Mouse (Mus musculus) intestine, embryonic 15.5 days (tissue): ENCODE measurements around the gene Gm36864. TPM values are rescaled to one million over a fixed set of nuclear protein-coding genes. Genes with fewer than 3 reads are reported as not detected.
"Not testable (repeated sequence)": the region's sequence is repeated elsewhere in the genome, so short reads cannot be mapped to it uniquely, and the experiment has no call there.

Experiments
- ATAC-seq: fragments of 200-750 bp; cut with Nextera tagmentation; 2 replicates; pipeline ENCODE4 v1.8.0; 2017; ENCODE audit warnings: moderate TSS enrichment, moderate library complexity
- H3K27ac ChIP-seq: fragments of 300-500 bp; sonication (generic); 2 replicates; pipeline ENCODE4 v1.5.1; 2015; ENCODE audit warnings: mild to moderate bottlenecking, inconsistent platforms
- H3K27me3 ChIP-seq: fragments of 300-500 bp; sonication (generic); replicated peaks from 2 replicates; pipeline ENCODE4 v1.6.1; 2015; ENCODE audit warnings: inconsistent platforms
- H3K36me3 ChIP-seq: fragments of 300-500 bp; sonication (generic); 2 replicates; pipeline ENCODE4 v1.6.1; 2015; ENCODE audit warnings: inconsistent platforms
- H3K4me1 ChIP-seq: fragments of 300-500 bp; sonication (generic); replicated peaks from 2 replicates; pipeline ENCODE4 v1.6.1; 2015; ENCODE audit warnings: inconsistent platforms
- H3K4me2 ChIP-seq: fragments of 300-500 bp; sonication (generic); replicated peaks from 2 replicates; pipeline ENCODE4 v1.6.1; 2015; ENCODE audit warnings: mild to moderate bottlenecking, inconsistent platforms
- H3K4me3 ChIP-seq: fragments of 300-500 bp; sonication (generic); replicated peaks from 2 replicates; pipeline ENCODE4 v1.5.1; 2015; ENCODE audit warnings: inconsistent platforms
- H3K9ac ChIP-seq: fragments of 300-500 bp; sonication (generic); 2 replicates; pipeline ENCODE4 v1.6.1; 2015; ENCODE audit warnings: inconsistent platforms
- H3K9me3 ChIP-seq: fragments of 300-500 bp; sonication (generic); 2 replicates; pipeline ENCODE4 v1.6.1; 2016; ENCODE audit warnings: inconsistent platforms
- WGBS: fragments of 180-500 bp; shearing (Covaris S2); methylation state at CpG from one replicate; pipeline ENCODE4 v1.1.7; 2015; 5-methylcytosine and 5-hydroxymethylcytosine counted together
- polyA plus RNA-seq: library from polyadenylated mRNA; unstranded; fragments of >200 nt; fragmentation: Nextera tagmentation; extraction: Ambion mirVana; gene quantifications from 2 replicates; pipeline ENCODE4 v1.2.1, GENCODE M21; 2015

Gm36864 gene
- polyA plus RNA-seq, 1 experiment from 2014 or later, result not detected

DNA sequence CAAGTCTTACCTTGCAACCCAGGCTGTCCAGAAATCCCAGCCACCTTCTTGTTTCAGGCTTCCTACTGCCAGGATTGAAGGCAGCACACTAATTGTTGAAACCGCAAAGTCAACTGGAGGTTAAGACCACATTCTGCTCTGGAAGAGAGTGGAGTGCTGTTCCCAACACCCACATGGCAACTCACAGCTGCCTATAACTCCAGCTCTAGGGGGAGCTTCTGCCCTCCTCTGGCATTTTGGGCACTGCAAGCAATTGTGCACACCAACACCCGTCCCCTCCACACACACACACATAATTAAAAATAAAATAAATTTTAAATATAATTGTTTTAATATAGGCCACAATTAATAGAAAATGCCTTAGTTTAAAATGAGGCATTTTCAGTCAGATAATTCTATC, 5.2 kb downstream of the Gm36864 start:
- no peak for ATAC-seq
- Histone ChIP-seq H3K4me2 (no peak overlapping the region), H3K27ac (no peak overlapping the region), H3K27me3 (no peaks in the 10 kb centered on the region), H3K36me3 (no peaks in the 10 kb centered on the region), H3K4me3 (no peak overlapping the region), H3K9ac (no peak overlapping the region), H3K4me1 (peaks cover 6% of the 10 kb centered on the region; the same call in 1 of the 2 replicates), H3K9me3 (no peaks in the 10 kb centered on the region)
- 63% methylated on average over 2 of the region's 2 CpGs for WGBS

GRCm38 (mm10) chr7:44244080-44244479, 8.1 kb downstream of the Gm36864 start:
- peaks cover 11% of the 10 kb centered on the region for H3K4me1 ChIP-seq
- no peaks in the 10 kb centered on the region for H3K27me3 ChIP-seq
- no peak overlapping the region for H3K27ac ChIP-seq
- ATAC-seq, result no peak
- H3K4me3 ChIP-seq, result no peak overlapping the region
- no peaks in the 10 kb centered on the region for H3K9me3 ChIP-seq
- WGBS, result 67% methylated on average over 1 of the region's 1 CpGs
- H3K4me2 ChIP-seq, result no peak overlapping the region
- no peak overlapping the region for H3K9ac ChIP-seq
- peaks cover 4% of the 10 kb centered on the region for H3K36me3 ChIP-seq

DNA sequence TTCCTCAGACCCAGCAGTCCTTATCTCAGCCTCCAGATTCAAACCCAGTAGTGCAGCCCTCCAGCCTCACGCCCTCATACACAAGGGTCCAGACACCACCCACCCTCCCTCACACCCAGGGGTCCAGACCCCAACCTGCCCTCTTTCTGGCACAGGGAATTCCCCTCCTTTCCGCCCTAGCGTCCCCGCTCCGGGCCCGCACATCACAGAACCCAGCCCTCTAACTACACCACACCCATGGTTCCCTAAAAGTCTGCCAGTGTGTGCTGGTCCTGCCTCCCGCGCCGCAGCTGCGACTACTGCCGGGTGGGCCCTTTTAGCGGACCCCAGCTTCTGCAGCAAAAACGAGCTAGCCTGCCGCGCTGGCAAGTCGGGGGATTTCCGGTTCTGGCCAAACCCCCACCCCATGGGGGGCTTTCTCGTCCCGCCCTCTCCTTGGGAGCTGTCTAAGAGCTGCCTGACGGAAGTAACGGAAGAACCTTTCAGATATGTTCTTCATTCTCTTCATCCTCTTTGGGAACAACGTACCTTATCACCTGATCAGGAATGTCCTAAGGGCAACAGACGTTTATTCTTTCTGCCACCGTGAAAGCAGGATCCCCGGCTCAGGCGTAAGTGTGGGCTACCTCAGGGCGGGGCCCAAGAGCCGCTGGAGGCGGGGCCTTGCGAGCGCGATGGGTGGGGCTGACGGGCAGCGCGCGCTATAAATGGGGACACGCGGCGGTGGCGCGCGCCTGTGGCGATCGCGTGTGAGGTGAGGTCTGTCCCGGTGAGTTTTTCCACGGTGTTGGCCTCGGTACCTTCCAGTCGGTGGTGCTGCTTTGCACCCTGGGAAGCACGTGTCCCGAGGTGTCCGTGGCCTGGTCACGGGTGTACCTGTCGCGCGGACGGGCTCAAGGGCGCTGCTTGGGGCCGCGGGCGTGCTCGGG, 10.3 kb downstream of the Gm36864 start, which contains the start of the genes 1700028J19Rik and 2410002F23Rik:
TSS of gene 1700028J19Rik (minus strand) at position 641 of the 929 bp plus-strand sequence.
TSS of gene 2410002F23Rik (plus strand) at position 668 of the 929 bp plus-strand sequence.
- Histone ChIP-seq H3K4me3 (peak within 1 kb of the TSS; percentile 74), H3K27me3 (no peaks in the 10 kb centered on the region), H3K36me3 (peaks cover 21% of the 10 kb centered on the region), H3K4me2 (peak within 1 kb of the TSS; percentile 70), H3K4me1 (peaks cover 14% of the 10 kb centered on the region), H3K9ac (peak within 1 kb of the TSS; percentile 92), H3K9me3 (no peaks in the 10 kb centered on the region), H3K27ac (peak within 1 kb of the TSS; percentile 90)
- WGBS, result under 1% methylated on average over 62 of the region's 62 CpGs
- ATAC-seq, result peak; percentile 92

GRCm38 (mm10) chr7:44246984-44247470, 11.1 kb downstream of the Gm36864 start:
- WGBS, result 1% methylated on average over 23 of the region's 23 CpGs

DNA sequence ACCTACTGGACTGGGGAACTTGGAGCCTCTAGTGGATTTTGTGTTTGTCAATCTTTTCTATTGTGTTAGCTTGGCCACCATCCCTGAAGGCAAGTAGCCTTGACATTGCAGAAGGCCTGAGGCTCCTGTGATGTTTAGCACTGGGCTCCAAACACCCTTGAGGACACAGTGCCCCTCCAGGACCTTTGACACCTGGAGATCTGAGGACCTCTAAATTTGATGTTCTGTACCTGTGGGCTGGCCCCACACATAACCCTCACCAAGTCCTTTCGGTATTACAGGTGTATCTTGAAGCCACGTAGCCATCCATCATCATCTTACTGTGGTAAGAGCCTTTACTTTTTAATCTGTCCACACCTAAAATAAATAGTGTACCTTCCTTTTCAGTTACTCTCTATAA, 12.0 kb downstream of the Gm36864 start:
- H3K27me3 ChIP-seq, result no peaks in the 10 kb centered on the region
- H3K36me3 ChIP-seq, result peaks cover 31% of the 10 kb centered on the region
- H3K4me3 ChIP-seq, result peak overlapping the region; percentile 74
- peak overlapping the region; percentile 70 for H3K4me2 ChIP-seq
- no peak overlapping the region for H3K27ac ChIP-seq
- H3K9ac ChIP-seq, result no peak overlapping the region
- H3K4me1 ChIP-seq, result peaks cover 14% of the 10 kb centered on the region
- WGBS, result 91% methylated on average over 2 of the region's 2 CpGs
- no peaks in the 10 kb centered on the region for H3K9me3 ChIP-seq
- ATAC-seq, result no peak

More at GRCm38 (mm10) chr7:44246984-44247470, 11.1 kb downstream of the Gm36864 start:
- peaks cover 14% of the 10 kb centered on the region for H3K4me1 ChIP-seq
- peak overlapping the region; percentile 70 for H3K4me2 ChIP-seq
- H3K27me3 ChIP-seq, result no peaks in the 10 kb centered on the region
- peaks cover 21% of the 10 kb centered on the region for H3K36me3 ChIP-seq
- peak overlapping the region; percentile 88 for H3K27ac ChIP-seq
- peak; percentile 47 for ATAC-seq
- no peaks in the 10 kb centered on the region for H3K9me3 ChIP-seq
- peak overlapping the region; percentile 74 for H3K4me3 ChIP-seq
- peak overlapping the region; percentile 92 for H3K9ac ChIP-seq

DNA sequence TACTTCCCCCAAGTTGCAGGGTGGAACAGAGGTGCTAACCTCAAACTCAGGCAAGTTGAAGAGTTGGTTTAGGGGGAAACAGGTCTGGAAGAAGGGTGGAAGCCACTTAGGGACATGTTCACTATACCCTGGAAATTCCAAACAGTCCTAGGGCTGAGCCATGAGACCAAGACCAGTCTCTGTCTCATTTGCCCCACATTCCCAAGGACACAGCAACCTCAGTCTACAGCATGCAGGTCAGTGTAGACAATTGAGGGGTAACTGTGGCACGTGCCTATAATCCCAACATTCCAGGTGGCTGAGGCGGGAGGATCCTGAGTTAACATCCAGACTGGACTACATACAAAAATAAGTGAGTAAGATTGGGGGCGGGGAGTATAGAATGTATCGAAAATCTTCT, 13.3 kb downstream of the Gm36864 start:
- 91% methylated on average over 4 of the region's 4 CpGs for WGBS
- no peak overlapping the region for H3K27ac ChIP-seq
- H3K4me2 ChIP-seq, result no peak overlapping the region
- H3K4me1 ChIP-seq, result peaks cover 14% of the 10 kb centered on the region
- no peak for ATAC-seq
- H3K4me3 ChIP-seq, result no peak overlapping the region
- no peak overlapping the region; the same call in 1 of the 2 replicates for H3K9ac ChIP-seq
- H3K27me3 ChIP-seq, result no peaks in the 10 kb centered on the region
- H3K36me3 ChIP-seq, result peaks cover 33% of the 10 kb centered on the region
- H3K9me3 ChIP-seq, result no peaks in the 10 kb centered on the region

- not testable (repeated sequence) for ATAC-seq
- H3K36me3 ChIP-seq, result peaks cover 33% of the 10 kb centered on the region
- WGBS, result 87% methylated on average over 17 of the region's 17 CpGs
Observed at GRCm38 (mm10) chr7:44250732-44251275, 14.8 kb downstream of the Gm36864 start.

GRCm38 (mm10) chr7:44253023-44253616, 17.1 kb downstream of the Gm36864 start:
- no peak overlapping the region for H3K4me3 ChIP-seq
- no peak overlapping the region for H3K9ac ChIP-seq
- peaks cover 33% of the 10 kb centered on the region for H3K36me3 ChIP-seq
- H3K27me3 ChIP-seq, result no peaks in the 10 kb centered on the region
- ATAC-seq, result peak; percentile 12; the same call in 1 of the 2 replicates
- peaks cover 3% of the 10 kb centered on the region for H3K4me1 ChIP-seq
- H3K4me2 ChIP-seq, result no peak overlapping the region
- WGBS, result 66% methylated on average over 15 of the region's 15 CpGs
- H3K9me3 ChIP-seq, result no peaks in the 10 kb centered on the region
- no peak overlapping the region for H3K27ac ChIP-seq

More at GRCm38 (mm10) chr7:44250732-44251275, 14.8 kb downstream of the Gm36864 start:
- not testable (repeated sequence) for H3K27me3 ChIP-seq, H3K4me3 ChIP-seq, H3K9ac ChIP-seq, H3K4me2 ChIP-seq, H3K4me1 ChIP-seq, H3K9me3 ChIP-seq, H3K27ac ChIP-seq

DNA sequence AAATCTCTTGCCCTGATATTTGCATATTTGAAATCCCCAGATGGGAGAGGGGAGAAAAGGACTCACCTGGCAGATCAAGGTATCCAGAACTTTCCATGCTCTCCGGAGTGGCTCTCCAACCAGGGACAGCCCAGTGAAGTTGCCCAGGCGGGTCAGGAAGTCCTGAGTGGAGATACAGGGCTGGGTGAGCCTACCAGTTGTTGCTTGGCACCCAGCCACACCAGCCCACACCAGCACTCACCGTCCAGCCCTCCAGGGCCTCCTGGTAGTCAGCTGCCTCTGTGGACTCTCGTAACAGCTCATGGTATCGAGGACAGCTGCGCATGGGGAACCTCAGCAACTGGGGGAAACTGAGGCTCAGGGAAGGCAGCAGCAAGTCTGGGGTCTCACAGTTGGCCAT, 19.0 kb downstream of the Gm36864 start:
- Histone ChIP-seq H3K9ac (no peak overlapping the region), H3K36me3 (peaks cover 21% of the 10 kb centered on the region), H3K4me1 (no peaks in the 10 kb centered on the region; the same call in 1 of the 2 replicates), H3K27ac (no peak overlapping the region), H3K4me2 (no peak overlapping the region), H3K9me3 (no peaks in the 10 kb centered on the region), H3K27me3 (no peaks in the 10 kb centered on the region), H3K4me3 (no peak overlapping the region)
- ATAC-seq, result no peak
- 73% methylated on average over 6 of the region's 6 CpGs for WGBS

GRCm38 (mm10) chr7:44257278-44257677, 21.3 kb downstream of the Gm36864 start, which contains the start of gene Acp4:
Gene Acp4 (minus strand): TSS chr7:44257378.
- Histone ChIP-seq H3K4me1 (no peaks in the 10 kb centered on the region), H3K9me3 (no peaks in the 10 kb centered on the region), H3K4me3 (no peak within 1 kb of the TSS), H3K27ac (no peak within 1 kb of the TSS), H3K4me2 (no peak within 1 kb of the TSS), H3K36me3 (peaks cover 9% of the 10 kb centered on the region; the same call in 1 of the 2 replicates), H3K9ac (no peak within 1 kb of the TSS), H3K27me3 (no peaks in the 10 kb centered on the region)
- 73% methylated on average over 4 of the region's 4 CpGs for WGBS
- no peak for ATAC-seq

GRCm38 (mm10) chr7:44260410-44260809, 24.4 kb downstream of the Gm36864 start:
- no peak for ATAC-seq
- WGBS, result 66% methylated on average over 6 of the region's 6 CpGs
- Histone ChIP-seq H3K4me2 (no peak overlapping the region), H3K27ac (no peak overlapping the region), H3K27me3 (peaks cover 6% of the 10 kb centered on the region; the same call in 1 of the 2 replicates), H3K9me3 (no peaks in the 10 kb centered on the region), H3K4me1 (peaks cover 6% of the 10 kb centered on the region; the same call in 1 of the 2 replicates), H3K9ac (no peak overlapping the region), H3K4me3 (no peak overlapping the region), H3K36me3 (no peaks in the 10 kb centered on the region)

DNA sequence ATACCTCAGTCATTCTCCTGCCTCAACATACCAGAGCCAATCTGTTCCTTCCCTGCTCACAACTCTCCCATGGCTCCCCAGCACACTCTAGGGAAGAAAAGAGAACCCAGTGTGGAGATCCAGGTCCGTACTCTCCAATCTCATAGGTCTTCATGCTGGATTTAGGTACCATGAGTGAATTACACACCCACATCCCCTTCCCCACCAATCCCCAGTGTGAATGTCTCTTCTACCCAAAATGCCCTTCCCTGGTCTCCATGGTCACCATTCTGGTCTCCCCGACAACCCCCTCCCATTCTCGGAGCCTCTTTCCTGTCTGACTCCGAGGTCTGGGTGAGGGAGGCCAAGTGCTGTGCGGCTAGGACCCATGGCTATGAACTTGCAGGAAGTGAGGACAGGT, 25.2 kb downstream of the Gm36864 start, which contains the start of gene Gm15517:
TSS of gene Gm15517 (plus strand) at position 301 of the 400 bp plus-strand sequence.
- ATAC-seq, result no peak
- peaks cover 6% of the 10 kb centered on the region; the same call in 1 of the 2 replicates for H3K27me3 ChIP-seq
- no peak within 1 kb of the TSS for H3K27ac ChIP-seq
- H3K4me2 ChIP-seq, result no peak within 1 kb of the TSS
- no peaks in the 10 kb centered on the region for H3K36me3 ChIP-seq
- 63% methylated on average over 5 of the region's 5 CpGs for WGBS
- no peak within 1 kb of the TSS for H3K9ac ChIP-seq
- peaks cover 6% of the 10 kb centered on the region; the same call in 1 of the 2 replicates for H3K4me1 ChIP-seq
- H3K4me3 ChIP-seq, result no peak within 1 kb of the TSS
- no peaks in the 10 kb centered on the region for H3K9me3 ChIP-seq
